Mouse (Mus musculus) G1E (cell line): ENCODE measurements around the gene Eefsec.

Source experiments
- CTCF ChIP-seq: IDR thresholded peaks from 2 replicates; pipeline ENCODE4 v1.5.1; 2012; ENCODE audit warnings: low read depth, low read length, inconsistent platforms, mixed read lengths
- TAL1 ChIP-seq: conservative IDR thresholded peaks from 2 replicates; pipeline ENCODE4 v1.6.1; 2012; ENCODE audit warnings: low read depth, low read length, inconsistent platforms, mixed read lengths

DNA sequence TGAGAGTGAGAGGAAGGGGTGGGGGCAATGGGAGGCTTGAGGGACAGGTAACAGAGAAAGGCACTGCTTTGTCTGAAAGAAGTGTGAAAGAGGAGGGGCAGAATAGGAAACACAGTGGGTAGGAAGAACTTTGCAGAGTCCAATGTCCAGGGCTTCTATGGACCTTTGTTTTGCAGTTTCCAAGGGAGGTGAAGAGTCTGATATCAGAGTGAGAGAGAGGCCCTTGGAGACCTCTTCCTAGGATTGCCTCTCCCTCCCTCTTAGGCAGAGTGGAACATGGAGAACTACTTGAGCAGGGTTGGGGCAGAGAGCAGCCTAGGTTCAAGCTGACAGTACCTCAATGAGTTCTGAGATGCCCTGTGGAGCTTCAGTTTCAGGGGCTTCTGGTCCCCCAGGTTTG, 88.1 kb downstream of the Eefsec start:
- no peak for TF ChIP-seq CTCF
- no peak for TF ChIP-seq TAL1
